Mouse (Mus musculus) stomach, embryonic 16.5 days (tissue): ENCODE results near the gene Egf. TPM values are rescaled to one million over a fixed set of nuclear protein-coding genes. Genes with fewer than 3 reads are reported as not detected.
"Not testable (repeated sequence)": the region's sequence is repeated elsewhere in the genome, so short reads cannot be mapped to it uniquely, and the experiment has no call there.

Source experiments
- ATAC-seq: fragments of 200-750 bp; cut with Nextera tagmentation; 2 replicates; pipeline ENCODE4 v1.8.0; 2017; ENCODE audit warnings: moderate number of reproducible peaks, moderate TSS enrichment; ENCODE audit not compliant: insufficient read depth, low FRiP score
- H3K27ac ChIP-seq: fragments of 300-500 bp; sonication (generic); 2 replicates; pipeline ENCODE4 v1.5.1; 2014; ENCODE audit warnings: low read length
- H3K27me3 ChIP-seq: fragments of 300-500 bp; sonication (generic); 2 replicates; pipeline ENCODE4 v1.6.1; 2014; ENCODE audit warnings: low read length, control low read depth, mixed read lengths; ENCODE audit not compliant: control insufficient read depth, insufficient read depth
- H3K36me3 ChIP-seq: fragments of 300-500 bp; sonication (generic); 2 replicates; pipeline ENCODE4 v1.6.1; 2014; ENCODE audit warnings: low read length; ENCODE audit not compliant: control insufficient read depth, insufficient read depth
- H3K4me1 ChIP-seq: fragments of 300-500 bp; sonication (generic); 2 replicates; pipeline ENCODE4 v1.6.1; 2014; ENCODE audit warnings: low read length, control low read depth, mixed read lengths; ENCODE audit not compliant: control insufficient read depth, insufficient read depth
- H3K4me2 ChIP-seq: fragments of 300-500 bp; sonication (generic); 2 replicates; pipeline ENCODE4 v1.6.1; 2014; ENCODE audit warnings: low read depth, low read length, mixed read lengths
- H3K4me3 ChIP-seq: fragments of 300-500 bp; sonication (generic); replicated peaks from 2 replicates; pipeline ENCODE4 v1.5.1; 2014; ENCODE audit warnings: mild to moderate bottlenecking, low read length
- H3K9ac ChIP-seq: fragments of 300-500 bp; sonication (generic); 2 replicates; pipeline ENCODE4 v1.6.1; 2014; ENCODE audit warnings: low read length
- H3K9me3 ChIP-seq: fragments of 300-500 bp; sonication (generic); replicated peaks from 2 replicates; pipeline ENCODE4 v1.6.1; 2016; ENCODE audit warnings: low read length, control low read depth; ENCODE audit not compliant: control insufficient read depth
- WGBS: fragments of 180-500 bp; shearing (Covaris S2); extraction: QIAGEN DNeasy Blood & Tissue Kit; methylation state at CpG from one replicate; pipeline ENCODE4 v1.1.7; 2014; 5-methylcytosine and 5-hydroxymethylcytosine counted together
- polyA plus RNA-seq: library from polyadenylated mRNA; unstranded; fragments of >200 nt; fragmentation: Nextera tagmentation; extraction: Ambion mirVana; gene quantifications from 2 replicates; pipeline ENCODE4 v1.2.1, GENCODE M21; 2015

Egf gene
- polyA plus RNA-seq, 1 experiment from 2014 or later, result 2.2 TPM

DNA sequence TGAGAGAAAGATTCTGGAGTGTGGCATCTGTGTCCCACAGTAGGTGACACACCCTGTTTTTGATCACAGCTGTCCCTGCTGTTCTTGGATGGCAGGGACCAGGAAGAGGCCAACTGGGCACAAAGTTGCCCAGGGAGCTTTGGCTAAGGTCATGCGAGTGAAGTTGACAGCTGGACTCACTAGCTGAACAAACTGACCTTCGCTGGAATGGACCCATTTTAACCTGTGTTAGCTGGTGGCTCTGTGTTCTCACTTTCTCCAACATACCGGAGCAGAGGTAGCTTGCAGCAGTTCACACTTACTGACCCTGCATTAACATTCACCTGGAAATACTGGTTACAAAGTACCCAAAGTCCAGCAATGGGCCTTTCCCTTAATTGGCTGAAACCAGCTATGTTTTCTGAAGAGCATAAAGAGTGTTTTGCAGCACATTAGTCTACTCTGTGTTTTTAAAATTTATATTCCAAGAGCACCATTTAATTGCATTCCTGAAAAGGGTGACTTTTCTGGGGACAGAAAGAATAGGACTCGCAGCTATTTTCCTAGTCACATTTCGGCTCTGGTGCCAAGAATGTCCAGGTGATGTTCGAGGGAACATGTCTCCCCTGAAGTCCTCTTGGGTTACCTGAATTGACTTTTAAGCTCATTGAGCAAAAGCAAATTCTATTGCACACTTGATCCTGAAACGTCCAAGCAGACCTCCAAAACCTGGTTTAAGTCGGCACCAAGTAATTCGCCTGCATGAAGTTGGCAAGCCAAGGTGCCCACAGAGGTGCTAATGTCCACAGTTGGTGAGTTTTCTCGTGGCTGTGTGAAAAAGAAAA lies 12.1 kb upstream of the Egf start:
- Histone ChIP-seq H3K4me1 (no peaks in the 10 kb centered on the region), H3K9me3 (no peaks in the 10 kb centered on the region), H3K27me3 (no peaks in the 10 kb centered on the region), H3K4me2 (no peak overlapping the region), H3K36me3 (no peaks in the 10 kb centered on the region), H3K4me3 (no peak overlapping the region), H3K9ac (no peak overlapping the region), H3K27ac (no peak overlapping the region)
- no peak for ATAC-seq
- WGBS, result 84% methylated on average over 10 of the region's 10 CpGs

DNA sequence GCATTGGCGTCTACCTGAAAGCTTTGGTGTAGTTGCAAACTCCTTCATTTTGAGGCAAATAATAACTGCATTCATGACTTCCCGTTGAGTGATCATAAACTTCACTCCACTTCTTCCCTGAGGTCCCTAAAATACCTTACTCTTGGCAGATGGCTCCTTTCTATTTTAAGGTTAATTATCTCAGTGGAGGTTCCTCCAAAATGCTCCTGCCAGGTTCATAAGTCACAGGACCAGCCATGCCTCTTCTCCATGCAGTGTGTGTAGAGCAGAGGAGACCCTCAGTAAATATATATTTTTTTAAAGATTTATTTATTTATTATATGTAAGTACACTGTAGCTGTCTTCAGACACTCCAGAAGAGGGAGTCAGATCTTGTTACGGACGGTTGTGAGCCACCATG lies 11.0 kb upstream of the Egf start:
- H3K27me3 ChIP-seq, result no peaks in the 10 kb centered on the region
- H3K9ac ChIP-seq, result no peak overlapping the region
- H3K27ac ChIP-seq, result no peak overlapping the region
- H3K36me3 ChIP-seq, result no peaks in the 10 kb centered on the region
- H3K4me1 ChIP-seq, result no peaks in the 10 kb centered on the region
- 84% methylated on average over 4 of the region's 4 CpGs for WGBS
- ATAC-seq, result no peak
- H3K9me3 ChIP-seq, result no peaks in the 10 kb centered on the region
- H3K4me3 ChIP-seq, result no peak overlapping the region
- no peak overlapping the region for H3K4me2 ChIP-seq

DNA sequence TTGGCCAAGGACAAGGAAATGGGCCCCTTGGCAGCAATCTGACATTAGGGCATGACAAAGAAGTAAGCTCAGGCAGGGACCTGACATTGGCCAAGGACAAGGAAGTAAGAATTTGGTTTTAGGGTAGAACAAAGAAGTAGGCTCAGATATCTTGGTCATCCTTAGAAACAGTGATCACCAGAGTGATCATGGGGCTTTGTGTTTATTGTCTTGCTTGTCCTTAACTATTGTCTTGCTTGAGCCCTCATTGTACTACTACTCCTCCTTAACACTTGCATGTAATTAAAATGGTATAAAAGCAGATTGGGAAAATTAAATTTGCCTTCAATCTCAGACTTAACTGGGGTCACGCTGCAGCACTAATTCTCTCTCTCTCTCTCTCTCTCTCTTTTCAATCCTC lies 2.5 kb upstream of the Egf start:
- 94% methylated on average over 1 of the region's 1 CpGs for WGBS
- not testable (repeated sequence) for H3K9ac ChIP-seq, ATAC-seq, H3K27me3 ChIP-seq, H3K4me2 ChIP-seq, H3K27ac ChIP-seq, H3K9me3 ChIP-seq, H3K36me3 ChIP-seq, H3K4me3 ChIP-seq, H3K4me1 ChIP-seq

DNA sequence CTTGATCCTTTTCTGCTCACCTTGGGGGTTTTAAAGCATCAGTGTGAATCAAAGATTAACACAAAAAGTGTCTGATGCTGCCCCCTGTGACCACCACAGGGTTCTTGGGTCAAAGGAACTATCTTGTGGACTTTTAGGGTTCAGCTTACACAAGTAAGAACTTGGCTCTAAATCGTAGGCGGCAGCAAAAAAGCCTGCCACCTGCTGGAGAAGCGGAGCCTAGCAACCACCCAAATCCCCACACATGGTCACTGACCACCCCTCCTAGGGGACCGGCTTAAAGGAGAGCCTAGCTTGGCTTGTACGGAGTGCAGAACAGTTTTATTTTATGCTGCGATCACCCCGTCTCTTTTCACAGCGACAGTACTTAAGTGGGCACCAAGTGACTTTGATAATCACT lies 10.3 kb downstream of the Egf start:
- Histone ChIP-seq H3K9me3 (no peaks in the 10 kb centered on the region), H3K27ac (no peak overlapping the region), H3K27me3 (no peaks in the 10 kb centered on the region; the same call in 1 of the 2 replicates), H3K4me3 (no peak overlapping the region), H3K36me3 (no peaks in the 10 kb centered on the region), H3K9ac (no peak overlapping the region), H3K4me2 (no peak overlapping the region), H3K4me1 (no peaks in the 10 kb centered on the region)
- ATAC-seq, result no peak
- WGBS, result 56% methylated on average over 8 of the region's 8 CpGs

DNA sequence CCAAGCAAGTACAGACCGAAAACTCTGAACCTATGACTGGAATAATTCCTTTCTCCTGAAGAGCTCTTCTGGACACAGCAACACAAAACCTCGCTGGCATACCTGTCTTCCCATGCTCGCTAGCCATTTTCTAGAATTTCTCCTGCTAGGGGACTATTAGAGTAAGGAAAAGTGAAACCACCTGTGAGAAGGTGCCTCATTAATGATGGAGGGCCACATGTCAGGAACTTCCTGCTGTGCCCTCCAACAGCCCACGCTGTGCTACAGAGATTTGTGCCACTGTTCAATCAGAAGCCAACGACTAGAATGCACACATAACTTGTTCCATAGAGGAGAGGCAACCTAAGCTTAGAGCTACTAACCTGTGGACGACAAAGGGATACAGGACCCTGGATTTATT lies 12.3 kb downstream of the Egf start:
- 78% methylated on average over 6 of the region's 6 CpGs for WGBS
- Histone ChIP-seq H3K36me3 (no peaks in the 10 kb centered on the region), H3K9ac (no peak overlapping the region), H3K4me3 (no peak overlapping the region), H3K4me1 (no peaks in the 10 kb centered on the region), H3K27ac (no peak overlapping the region), H3K4me2 (no peak overlapping the region), H3K27me3 (no peaks in the 10 kb centered on the region; the same call in 1 of the 2 replicates), H3K9me3 (no peaks in the 10 kb centered on the region)
- ATAC-seq, result no peak

DNA sequence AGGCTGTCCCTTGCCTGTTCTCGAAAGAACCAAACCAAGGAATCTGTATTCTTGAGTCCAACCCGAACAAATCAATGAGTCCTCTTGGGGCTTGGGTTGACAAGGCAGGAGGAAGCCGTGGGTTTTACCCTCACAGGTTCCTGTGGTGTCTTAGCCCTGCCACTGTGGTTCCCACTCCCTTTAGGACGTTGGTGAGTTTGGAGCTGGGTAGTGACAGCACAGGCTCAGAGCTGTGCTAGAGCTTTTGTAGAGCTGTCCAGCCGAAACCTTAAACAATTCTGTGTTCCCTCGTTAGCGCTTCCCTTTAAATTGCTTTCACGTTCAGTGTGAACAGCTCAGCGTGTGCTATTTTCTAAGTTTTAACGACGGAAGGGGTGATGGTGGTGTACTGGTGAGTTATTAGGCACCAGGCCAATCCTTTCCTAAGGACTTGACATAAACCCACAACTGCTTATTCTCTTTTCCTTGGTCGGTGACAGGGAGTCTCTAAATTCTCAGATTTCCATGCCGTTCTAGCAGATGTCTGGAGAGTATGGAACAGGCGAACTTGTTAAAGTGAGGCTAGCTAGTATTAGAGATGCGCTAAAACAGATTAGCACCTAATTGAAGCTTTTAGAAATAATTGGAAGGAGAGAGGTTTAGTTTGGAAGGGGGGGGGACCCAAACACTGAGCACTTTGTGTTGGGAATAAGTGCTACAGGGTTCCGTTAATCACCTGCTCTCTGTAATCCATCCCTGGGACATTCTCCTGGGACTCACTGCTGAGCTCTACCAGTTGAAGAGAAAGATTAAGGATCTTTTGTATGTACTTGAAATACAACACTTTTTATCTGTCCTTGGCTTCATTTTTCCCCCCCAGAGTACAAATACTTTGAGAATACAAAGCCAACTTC lies 16.6 kb downstream of the Egf start:
- Histone ChIP-seq H3K27ac (no peak overlapping the region), H3K4me1 (no peaks in the 10 kb centered on the region), H3K27me3 (no peaks in the 10 kb centered on the region), H3K36me3 (no peaks in the 10 kb centered on the region), H3K4me3 (no peak overlapping the region), H3K4me2 (no peak overlapping the region), H3K9ac (no peak overlapping the region), H3K9me3 (no peaks in the 10 kb centered on the region)
- no peak for ATAC-seq
- 74% methylated on average over 16 of the region's 16 CpGs for WGBS

DNA sequence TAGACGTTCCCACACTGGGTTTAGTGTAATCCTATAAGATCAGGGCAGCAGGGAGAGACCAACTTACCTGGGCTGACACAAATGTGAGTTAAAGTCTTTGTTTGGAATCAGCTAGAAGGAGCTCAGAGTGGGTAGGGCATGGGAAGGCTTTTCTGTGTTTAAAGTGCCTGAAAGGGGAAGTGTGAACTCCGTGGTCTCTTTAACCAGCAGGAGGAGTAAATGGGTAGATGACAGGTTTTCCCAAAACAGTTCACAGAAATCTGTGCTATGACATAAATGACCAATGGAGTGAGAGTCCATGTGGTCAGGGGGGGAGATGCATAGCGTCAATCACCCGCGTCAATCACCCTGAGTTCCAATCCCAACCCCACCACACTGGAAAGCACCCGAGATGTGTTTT lies 23.5 kb downstream of the Egf start:
- H3K36me3 ChIP-seq, result no peaks in the 10 kb centered on the region
- H3K4me1 ChIP-seq, result no peaks in the 10 kb centered on the region
- H3K4me3 ChIP-seq, result no peak overlapping the region
- H3K27ac ChIP-seq, result no peak overlapping the region
- no peak for ATAC-seq
- H3K27me3 ChIP-seq, result no peaks in the 10 kb centered on the region
- no peak overlapping the region for H3K4me2 ChIP-seq
- H3K9me3 ChIP-seq, result no peaks in the 10 kb centered on the region
- no peak overlapping the region for H3K9ac ChIP-seq
- 77% methylated on average over 6 of the region's 6 CpGs for WGBS

DNA sequence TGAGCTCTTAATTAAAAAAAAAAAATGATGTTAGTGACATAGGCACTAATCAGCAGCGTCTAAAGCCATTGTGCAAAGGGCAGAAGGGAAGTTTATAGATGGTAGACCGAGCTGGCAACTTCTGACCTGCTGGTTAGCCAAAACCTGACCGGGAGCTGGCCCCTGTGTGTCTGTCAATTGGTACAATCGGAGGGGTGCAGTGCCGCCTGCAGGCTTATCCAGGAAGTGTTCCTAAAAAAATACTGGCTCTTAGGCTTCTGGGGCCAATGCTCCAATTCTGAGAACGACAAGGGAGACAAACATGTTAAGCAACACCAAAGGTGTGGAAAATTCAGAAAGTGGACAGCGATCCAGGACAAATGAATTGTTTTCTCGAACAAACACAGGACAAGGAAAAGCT lies 24.7 kb downstream of the Egf start:
- WGBS, result 31% methylated on average over 8 of the region's 8 CpGs
- H3K4me2 ChIP-seq, result no peak overlapping the region
- no peaks in the 10 kb centered on the region for H3K9me3 ChIP-seq

DNA sequence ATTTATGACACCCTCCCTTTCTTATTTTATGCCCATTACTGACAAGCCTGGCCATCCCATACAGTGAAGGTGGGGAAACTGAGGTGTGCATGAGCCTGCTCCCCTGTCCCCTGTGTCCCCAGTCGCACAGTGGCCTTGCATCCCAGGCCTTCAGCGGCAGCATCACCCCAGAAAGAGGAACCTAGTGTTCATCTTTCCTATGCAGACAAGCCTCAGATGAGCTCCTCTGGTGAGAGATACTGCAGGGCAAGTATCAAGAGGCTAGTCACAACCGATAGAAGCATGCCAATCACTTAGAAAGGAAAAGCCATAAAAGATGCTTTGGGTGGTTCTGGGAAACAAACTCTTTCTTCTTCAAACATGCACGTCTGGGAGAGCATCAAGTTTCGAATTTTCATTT lies 25.2 kb downstream of the Egf start:
- H3K9ac ChIP-seq, result no peak overlapping the region
- no peak overlapping the region for H3K4me2 ChIP-seq
- H3K27ac ChIP-seq, result no peak overlapping the region
- no peaks in the 10 kb centered on the region for H3K9me3 ChIP-seq
- no peaks in the 10 kb centered on the region for H3K27me3 ChIP-seq
- WGBS, result 82% methylated on average over 5 of the region's 5 CpGs
- no peaks in the 10 kb centered on the region for H3K36me3 ChIP-seq
- ATAC-seq, result no peak
- H3K4me1 ChIP-seq, result no peaks in the 10 kb centered on the region
- H3K4me3 ChIP-seq, result no peak overlapping the region

More for the DNA sequence above, 24.7 kb downstream of the Egf start:
- no peaks in the 10 kb centered on the region for H3K4me1 ChIP-seq
- no peak overlapping the region for H3K4me3 ChIP-seq
- no peak overlapping the region for H3K27ac ChIP-seq
- ATAC-seq, result no peak
- no peak overlapping the region for H3K9ac ChIP-seq
- H3K36me3 ChIP-seq, result no peaks in the 10 kb centered on the region
- no peaks in the 10 kb centered on the region for H3K27me3 ChIP-seq
